Mouse (Mus musculus) CH12.LX (cell line): ENCODE measurements around the gene Mapk8ip3.

Experiments used
- CTCF ChIP-seq, 2 experiments: IDR thresholded peaks in 1 of 2; conservative IDR thresholded peaks in 1 of 2; 2 replicates each; pipeline ENCODE4 v1.5.1; 2011 to 2012; ENCODE audit warnings: low read depth in 2 of 2, low read length in 2 of 2, improper control_type of control experiment in 1 of 2, inconsistent platforms in 1 of 2, mild to moderate bottlenecking in 1 of 2, moderate library complexity in 1 of 2
- E2F4 ChIP-seq: IDR thresholded peaks from 2 replicates; pipeline ENCODE4 v1.6.1; 2011; ENCODE audit warnings: low read depth, low read length, improper control_type of control experiment; ENCODE audit not compliant: insufficient replicate concordance
- EP300 ChIP-seq: IDR thresholded peaks from 2 replicates; pipeline ENCODE4 v1.6.1; 2011; ENCODE audit warnings: low read length, improper control_type of control experiment
- IRF4 ChIP-seq: IDR thresholded peaks from 2 replicates; pipeline ENCODE4 v1.6.1; 2014; ENCODE audit warnings: low read depth, mild to moderate bottlenecking, inconsistent platforms, low read length, improper control_type of control experiment
- MAX ChIP-seq: IDR thresholded peaks from 2 replicates; pipeline ENCODE4 v1.6.1; 2011; ENCODE audit warnings: low read length, improper control_type of control experiment
- MAZ ChIP-seq: IDR thresholded peaks from 2 replicates; pipeline ENCODE4 v1.6.1; 2012; ENCODE audit warnings: low read depth, mild to moderate bottlenecking, inconsistent platforms, low read length, improper control_type of control experiment, moderate library complexity
- SIN3A ChIP-seq: IDR thresholded peaks from 2 replicates; pipeline ENCODE4 v1.6.1; 2012; ENCODE audit warnings: low read length, improper control_type of control experiment, inconsistent platforms

- TF ChIP-seq MAX (no peak), CTCF (conservative IDR thresholded peaks at IDR 0.05 in 1 of 2, IDR thresholded peaks at IDR 0.05 in 1 of 2; ENCODE audit: low read depth in 2 of 2, low read length in 2 of 2) (no peak), EP300 (no peak), MAZ (no peak), E2F4 (no peak), IRF4 (no peak), SIN3A (no peak)
Measured at GRCm38 (mm10) chr17:24898041-24898854, 38.5 kb downstream of the Mapk8ip3 start.
